Mouse (Mus musculus): Measurements from ENCODE around the gene Ccer2. TPM values are rescaled to one million over a fixed set of nuclear protein-coding genes. Genes with fewer than 3 reads are reported as not detected.

Ccer2 gene
- polyA plus RNA-seq (2012; fragmentation: generic; extraction: Trizol): not detected
- long read RNA-seq, experiment 1: 0 reads
- long read RNA-seq, experiment 2: 0 reads

DNA sequence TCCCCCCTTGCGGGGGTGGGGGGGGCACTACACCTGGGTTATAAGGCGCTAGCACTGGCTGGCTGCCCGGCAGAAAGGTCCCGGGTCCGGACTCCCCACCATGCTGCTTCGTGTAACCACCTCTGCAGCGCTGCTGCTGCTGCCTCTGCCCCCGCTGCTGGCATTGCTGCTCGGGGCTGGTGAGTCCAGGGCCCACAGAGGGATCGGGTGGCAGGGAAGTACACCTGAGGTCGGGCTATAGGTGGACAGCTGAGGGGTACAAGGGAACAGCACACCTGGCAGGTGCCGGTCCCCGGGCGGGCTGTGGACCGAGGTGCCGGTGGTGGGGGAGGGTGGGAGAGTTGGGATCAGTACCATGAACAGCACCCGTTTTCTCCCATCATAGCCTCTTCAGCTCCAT, at the start of gene Ccer2:
Ccer2 (plus strand) TSS at position 96 of the 400 bp plus-strand sequence.
- Histone ChIP-seq H3K4me3 (ENCODE audit: insufficient read depth, poor library complexity, severe bottlenecking) (no peak within 1 kb of the TSS), H3K27me3 (ENCODE audit: control insufficient read depth, insufficient read depth, insufficient read length) (no peaks in the 10 kb centered on the region), H3K79me2 (ENCODE audit: control insufficient read depth, insufficient read depth) (no peaks in the 10 kb centered on the region), H3K36me3 (ENCODE audit: control insufficient read depth, insufficient read depth) (no peaks in the 10 kb centered on the region), H3K79me3 (ENCODE audit: low read depth) (no peaks in the 10 kb centered on the region), H3ac (ENCODE audit: control insufficient read depth, insufficient read length, low read depth) (no peak within 1 kb of the TSS)
- no peak for TF ChIP-seq MYOD1 (IDR thresholded peaks at IDR 0.05; ENCODE audit: control insufficient read depth, insufficient read length, low read depth)
- no peak for TF ChIP-seq FOSL1 (IDR thresholded peaks at IDR 0.05; ENCODE audit: insufficient read depth, low read length, poor library complexity, severe bottlenecking)
- no peak for TF ChIP-seq USF1 (IDR thresholded peaks at IDR 0.05; ENCODE audit: low read depth)

DNA sequence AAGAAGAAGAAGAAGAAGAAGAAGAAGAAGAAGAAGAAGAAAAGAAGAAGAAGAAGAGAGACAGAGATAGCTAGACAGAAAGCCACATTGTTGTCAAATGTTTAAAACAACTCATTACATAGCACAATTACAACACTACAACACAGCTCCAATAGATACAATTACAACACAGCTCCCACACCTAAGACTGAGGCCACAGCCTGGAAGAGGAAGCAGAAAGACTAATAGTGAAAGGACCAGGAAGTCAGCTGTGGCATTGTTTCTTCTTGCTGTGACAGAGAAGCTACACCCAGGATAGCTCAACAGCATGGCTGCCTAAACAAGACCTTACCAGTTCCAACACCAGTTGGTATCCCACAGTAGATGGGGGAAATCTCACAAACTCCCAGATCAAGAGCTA, 46.5 kb upstream of the Ccer2 start:
- no peak for TF ChIP-seq MAX (IDR thresholded peaks at IDR 0.05)
- TF ChIP-seq MYOG (IDR thresholded peaks at IDR 0.05; ENCODE audit: control insufficient read depth, extremely low read depth, insufficient read length): no peak
- no peak for TF ChIP-seq CEBPB (IDR thresholded peaks at IDR 0.05; ENCODE audit: low read depth)
- TF ChIP-seq CTCF (IDR thresholded peaks at IDR 0.05; ENCODE audit: control insufficient read depth, insufficient read depth, insufficient read length): no peak
- no peak for TF ChIP-seq USF1 (IDR thresholded peaks at IDR 0.05; ENCODE audit: low read depth)
- no peak for TF ChIP-seq FOSL1 (IDR thresholded peaks at IDR 0.05; ENCODE audit: insufficient read depth, low read length, poor library complexity, severe bottlenecking)
- TF ChIP-seq MYOD1 (IDR thresholded peaks at IDR 0.05; ENCODE audit: control insufficient read depth, insufficient read length, low read depth): no peak

DNA sequence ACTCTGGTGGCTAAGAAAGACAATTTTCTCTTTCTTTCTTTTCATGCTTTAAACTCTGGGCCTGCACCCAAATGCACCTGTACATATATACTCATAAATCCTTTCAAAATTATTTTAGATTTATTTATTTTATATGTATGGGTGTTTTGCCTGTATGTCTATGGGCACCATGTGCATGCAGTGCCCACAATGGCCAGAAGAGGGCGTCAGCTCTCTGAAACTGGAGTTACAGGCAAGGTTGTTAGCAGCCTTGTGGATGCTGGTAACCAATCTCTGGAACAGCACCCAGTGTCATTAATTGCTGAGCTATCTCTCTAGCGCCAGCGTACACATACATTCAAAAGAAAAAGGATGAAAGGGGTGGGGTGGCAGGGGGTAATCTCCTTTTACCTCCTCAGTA, 45.0 kb upstream of the Ccer2 start:
- TF ChIP-seq CEBPB (IDR thresholded peaks at IDR 0.05; ENCODE audit: low read depth) (no peak), MAX (IDR thresholded peaks at IDR 0.05) (no peak), CTCF (IDR thresholded peaks at IDR 0.05; ENCODE audit: control insufficient read depth, insufficient read depth, insufficient read length) (no peak)
- H3K36me3 ChIP-seq (ENCODE audit: control insufficient read depth, insufficient read depth): no peaks in the 10 kb centered on the region
- H3K4me3 ChIP-seq (ENCODE audit: insufficient read depth, poor library complexity, severe bottlenecking): no peak overlapping the region
- no peaks in the 10 kb centered on the region for H3K27me3 ChIP-seq (ENCODE audit: control insufficient read depth, insufficient read depth, insufficient read length)
- H3K79me3 ChIP-seq (ENCODE audit: low read depth): no peaks in the 10 kb centered on the region
- H3K79me2 ChIP-seq (ENCODE audit: control insufficient read depth, insufficient read depth): no peaks in the 10 kb centered on the region
- no peak overlapping the region for H3ac ChIP-seq (ENCODE audit: control insufficient read depth, insufficient read length, low read depth)

More for the DNA sequence above, 46.5 kb upstream of the Ccer2 start:
- Histone ChIP-seq H3K79me2 (ENCODE audit: control insufficient read depth, insufficient read depth) (no peaks in the 10 kb centered on the region), H3K36me3 (ENCODE audit: control insufficient read depth, insufficient read depth) (no peaks in the 10 kb centered on the region), H3K27me3 (ENCODE audit: control insufficient read depth, insufficient read depth, insufficient read length) (no peaks in the 10 kb centered on the region), H3K4me3 (ENCODE audit: insufficient read depth, poor library complexity, severe bottlenecking) (no peak overlapping the region), H3K79me3 (ENCODE audit: low read depth) (no peaks in the 10 kb centered on the region), H3ac (ENCODE audit: control insufficient read depth, insufficient read length, low read depth) (no peak overlapping the region)

DNA sequence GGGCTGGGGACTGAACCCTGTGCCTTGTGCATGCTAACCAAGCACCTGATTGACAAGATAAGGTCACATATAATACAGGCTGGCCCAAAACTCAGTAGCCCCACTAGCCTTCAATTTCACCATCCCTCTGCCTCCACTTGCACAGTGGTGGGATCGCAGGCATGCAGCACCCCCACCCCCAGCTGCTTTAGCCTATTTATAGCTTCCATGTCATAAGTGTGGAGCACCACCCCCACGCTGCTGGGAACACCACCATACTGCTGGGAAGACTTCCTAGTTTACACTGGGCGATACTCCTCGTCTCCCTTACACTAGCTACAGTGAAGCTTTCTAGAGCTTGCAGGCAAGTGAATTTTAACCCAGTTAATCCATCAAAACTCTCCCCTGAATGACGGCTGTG, 41.3 kb upstream of the Ccer2 start:
- Histone ChIP-seq H3K4me3 (ENCODE audit: insufficient read depth, poor library complexity, severe bottlenecking) (no peak overlapping the region), H3K79me2 (ENCODE audit: control insufficient read depth, insufficient read depth) (no peaks in the 10 kb centered on the region), H3K27me3 (ENCODE audit: control insufficient read depth, insufficient read depth, insufficient read length) (no peaks in the 10 kb centered on the region), H3K79me3 (ENCODE audit: low read depth) (no peaks in the 10 kb centered on the region), H3ac (ENCODE audit: control insufficient read depth, insufficient read length, low read depth) (no peak overlapping the region), H3K36me3 (ENCODE audit: control insufficient read depth, insufficient read depth) (no peaks in the 10 kb centered on the region)
- no peak for TF ChIP-seq MYOG (IDR thresholded peaks at IDR 0.05; ENCODE audit: control insufficient read depth, extremely low read depth, insufficient read length)
- no peak for TF ChIP-seq CTCF (IDR thresholded peaks at IDR 0.05; ENCODE audit: control insufficient read depth, insufficient read depth, insufficient read length)
- TF ChIP-seq MYOD1 (IDR thresholded peaks at IDR 0.05; ENCODE audit: control insufficient read depth, insufficient read length, low read depth): no peak
- TF ChIP-seq MAX (IDR thresholded peaks at IDR 0.05): no peak

DNA sequence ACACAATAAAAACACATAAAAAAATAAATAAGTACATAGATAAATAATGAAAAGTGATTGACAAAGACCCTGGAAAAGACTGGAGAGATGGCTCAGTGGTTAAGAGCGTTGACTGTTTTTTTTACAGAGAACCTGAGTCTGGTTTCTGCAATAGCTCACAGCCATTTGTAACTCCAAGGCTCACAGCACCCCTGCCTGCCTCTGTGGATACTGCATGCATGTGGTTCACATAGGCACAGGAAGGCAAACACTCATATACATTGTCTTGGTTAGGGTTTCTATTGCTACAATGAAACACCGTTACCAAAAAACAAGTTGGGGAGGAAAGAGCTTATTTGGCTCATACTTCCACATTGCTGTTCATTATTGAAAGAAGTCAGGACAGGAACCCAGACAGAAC, 40.4 kb upstream of the Ccer2 start:
- Histone ChIP-seq H3K79me3 (ENCODE audit: low read depth) (no peaks in the 10 kb centered on the region), H3K4me3 (ENCODE audit: insufficient read depth, poor library complexity, severe bottlenecking) (no peak overlapping the region), H3K79me2 (ENCODE audit: control insufficient read depth, insufficient read depth) (no peaks in the 10 kb centered on the region), H3K27me3 (ENCODE audit: control insufficient read depth, insufficient read depth, insufficient read length) (no peaks in the 10 kb centered on the region), H3ac (ENCODE audit: control insufficient read depth, insufficient read length, low read depth) (no peak overlapping the region), H3K36me3 (ENCODE audit: control insufficient read depth, insufficient read depth) (no peaks in the 10 kb centered on the region)
- TF ChIP-seq FOSL1 (IDR thresholded peaks at IDR 0.05; ENCODE audit: insufficient read depth, low read length, poor library complexity, severe bottlenecking): no peak
- no peak for TF ChIP-seq MYOG (IDR thresholded peaks at IDR 0.05; ENCODE audit: control insufficient read depth, extremely low read depth, insufficient read length)
- TF ChIP-seq MAX (IDR thresholded peaks at IDR 0.05): no peak
- TF ChIP-seq CEBPB (IDR thresholded peaks at IDR 0.05; ENCODE audit: low read depth): no peak
- no peak for TF ChIP-seq MYOD1 (IDR thresholded peaks at IDR 0.05; ENCODE audit: control insufficient read depth, insufficient read length, low read depth)
- TF ChIP-seq CTCF (IDR thresholded peaks at IDR 0.05; ENCODE audit: control insufficient read depth, insufficient read depth, insufficient read length): no peak
- TF ChIP-seq USF1 (IDR thresholded peaks at IDR 0.05; ENCODE audit: low read depth): no peak

DNA sequence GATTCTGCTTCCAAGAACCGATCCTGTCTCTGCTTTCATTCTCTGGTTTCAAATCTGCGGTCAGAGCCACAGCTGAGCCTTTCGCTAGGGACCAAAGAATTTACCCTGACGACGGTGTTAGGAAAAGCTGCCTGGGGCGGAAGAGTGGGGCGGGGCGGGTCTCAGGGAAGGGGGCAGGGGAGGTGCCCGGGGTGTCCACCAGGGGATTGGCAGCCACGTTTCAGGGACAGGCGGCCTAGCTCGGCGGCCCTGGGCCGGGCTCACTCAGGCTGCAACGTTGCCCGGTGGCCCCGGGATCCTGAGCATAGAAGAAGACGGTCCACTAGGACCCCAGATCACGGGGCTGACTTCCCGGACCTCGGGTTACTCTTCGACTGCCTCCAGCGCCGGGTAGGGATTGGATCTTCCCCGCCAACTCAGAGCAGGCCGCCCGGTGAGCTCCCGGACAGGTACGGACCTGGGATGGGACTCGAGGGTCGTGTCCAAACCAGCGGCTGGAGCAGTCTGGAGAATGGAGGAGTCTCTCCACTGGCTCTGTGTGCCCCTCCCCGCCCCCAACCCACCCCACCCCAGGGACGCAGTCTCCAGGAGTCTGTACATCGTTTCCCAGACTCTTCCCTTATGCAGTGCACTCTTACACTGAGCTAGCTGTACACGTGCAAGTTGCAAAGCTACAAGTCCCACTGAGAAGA, 39.2 kb upstream of the Ccer2 start, which contains the start of gene Fbxo17:
Fbxo17 (plus strand) TSS at position 215 of the 692 bp plus-strand sequence.
- TF ChIP-seq CEBPB (IDR thresholded peaks at IDR 0.05; ENCODE audit: low read depth): no peak
- TF ChIP-seq MAX (IDR thresholded peaks at IDR 0.05): no peak
- no peak for TF ChIP-seq USF1 (IDR thresholded peaks at IDR 0.05; ENCODE audit: low read depth)
- no peak for TF ChIP-seq MYOG (IDR thresholded peaks at IDR 0.05; ENCODE audit: control insufficient read depth, extremely low read depth, insufficient read length)
- no peaks in the 10 kb centered on the region for H3K79me2 ChIP-seq (ENCODE audit: control insufficient read depth, insufficient read depth)
- no peaks in the 10 kb centered on the region for H3K79me3 ChIP-seq (ENCODE audit: low read depth)
- H3K4me3 ChIP-seq (ENCODE audit: insufficient read depth, poor library complexity, severe bottlenecking): peak within 1 kb of the TSS; percentile 39
- no peaks in the 10 kb centered on the region for H3K27me3 ChIP-seq (ENCODE audit: control insufficient read depth, insufficient read depth, insufficient read length)
- peak within 1 kb of the TSS; percentile 92 for H3ac ChIP-seq (ENCODE audit: control insufficient read depth, insufficient read length, low read depth)
- H3K36me3 ChIP-seq (ENCODE audit: control insufficient read depth, insufficient read depth): no peaks in the 10 kb centered on the region
